ENCODE assay signal across 9 mouse cellular contexts in genomic region chr2:168767582-168767981, GRCm38 (mm10). TPM values are rescaled to one million over a fixed set of nuclear protein-coding genes. Genes with fewer than 3 reads are reported as not detected.
DNase-seq lines count a peak whose midpoint lies in the region; ATAC-seq and TF ChIP-seq lines count a peak whose summit lies in the region.
"Had no signal": no experiment of that assay in that cellular context is flagged by ENCODE, and none has a peak within 500 bp of the region (broad histone marks: within the 10 kb centered on the region; RNA-seq: fewer than 3 reads in every experiment).

Sall4 (minus strand) TSS chr2:168767943.

- peaks cover 71% of the 10 kb centered on the region for H3K27me3 ChIP-seq in lung, embryonic 16.5 days (ENCODE audit: control insufficient read depth, insufficient read depth, low read depth, low read length)
- H3K27me3 ChIP-seq in forebrain, embryonic 15.5 days = peaks cover 60% of the 10 kb centered on the region
- H3K27me3 ChIP-seq in limb, embryonic 15.5 days = peaks cover 82% of the 10 kb centered on the region
- H3K27me3 ChIP-seq in stomach, embryonic 16.5 days (ENCODE audit: control insufficient read depth, insufficient read depth, low read length) = peaks cover 48% of the 10 kb centered on the region

- peak within 1 kb of the TSS; percentile 42 for H3K4me3 ChIP-seq in lung, embryonic 16.5 days (ENCODE audit: low read length)
- no peak within 1 kb of the TSS for H3K4me3 ChIP-seq in lung, adult 2 months (replicated peaks; ENCODE audit: extremely low read depth, low read depth, low read length)
- H3K4me3 ChIP-seq in forebrain, embryonic 15.5 days = peak within 1 kb of the TSS; percentile 48
- H3K4me3 ChIP-seq in limb, embryonic 15.5 days = peak within 1 kb of the TSS; percentile 46
- H3K4me3 ChIP-seq in stomach, embryonic 16.5 days (replicated peaks; ENCODE audit: low read length) = peak within 1 kb of the TSS; percentile 57

- DNase-seq in lung, adult 2 months = no peak
- DNase-seq in gastrocnemius, postnatal 36 days = no peak
- DNase-seq: thymus, postnatal 14 days had no signal

- H3K9me3 ChIP-seq in lung, embryonic 16.5 days (ENCODE audit: control insufficient read depth, low read length) = no peaks in the 10 kb centered on the region
- no peaks in the 10 kb centered on the region for H3K9me3 ChIP-seq in forebrain, embryonic 15.5 days
- no peaks in the 10 kb centered on the region for H3K9me3 ChIP-seq in limb, embryonic 15.5 days
- H3K9me3 ChIP-seq in stomach, embryonic 16.5 days (replicated peaks; ENCODE audit: control insufficient read depth, low read length) = no peaks in the 10 kb centered on the region

- peaks cover 8% of the 10 kb centered on the region; the same call in 1 of the 2 replicates for H3K4me1 ChIP-seq in lung, embryonic 16.5 days (replicated peaks; ENCODE audit: control insufficient read depth, insufficient read depth, low read length)
- no peaks in the 10 kb centered on the region for H3K4me1 ChIP-seq in lung, adult 2 months (ENCODE audit: control insufficient read depth, insufficient read depth, low read length)
- peaks cover 41% of the 10 kb centered on the region for H3K4me1 ChIP-seq in forebrain, embryonic 15.5 days
- peaks cover 25% of the 10 kb centered on the region for H3K4me1 ChIP-seq in limb, embryonic 15.5 days
- H3K4me1 ChIP-seq in stomach, embryonic 16.5 days (ENCODE audit: control insufficient read depth, insufficient read depth, low read length) = peaks cover 18% of the 10 kb centered on the region

- intact Hi-C loops in gastrocnemius, postnatal 36 days (cut with DNase I) = loop anchor here (5.0 kb wide), 2 partner anchors 100 to 115 kb away; no protein-coding TSS in a partner anchor

- H3K27ac ChIP-seq in lung, embryonic 16.5 days (ENCODE audit: low read length) = no peak within 1 kb of the TSS
- no peak within 1 kb of the TSS for H3K27ac ChIP-seq in forebrain, embryonic 15.5 days (replicated peaks)
- H3K27ac ChIP-seq in limb, embryonic 15.5 days = no peak within 1 kb of the TSS
- H3K27ac ChIP-seq in stomach, embryonic 16.5 days (ENCODE audit: low read length) = no peak within 1 kb of the TSS

- H3K36me3 ChIP-seq in lung, embryonic 16.5 days (ENCODE audit: control insufficient read depth, insufficient read depth, low read length) = no peaks in the 10 kb centered on the region
- no peaks in the 10 kb centered on the region for H3K36me3 ChIP-seq in forebrain, embryonic 15.5 days
- no peaks in the 10 kb centered on the region for H3K36me3 ChIP-seq in limb, embryonic 15.5 days
- no peaks in the 10 kb centered on the region for H3K36me3 ChIP-seq in stomach, embryonic 16.5 days (ENCODE audit: control insufficient read depth, insufficient read depth, low read length)

- WGBS in lung, embryonic 16.5 days = 10% methylated on average over 10 of the region's 10 CpGs
- WGBS in lung, adult 2 months = 13% methylated on average over 10 of the region's 10 CpGs
- WGBS in forebrain, embryonic 15.5 days = 14% methylated on average over 10 of the region's 10 CpGs
- WGBS in limb, embryonic 15.5 days = 13% methylated on average over 10 of the region's 10 CpGs
- 19% methylated on average over 10 of the region's 10 CpGs for WGBS in stomach, embryonic 16.5 days

- H3K4me2 ChIP-seq in lung, embryonic 16.5 days (ENCODE audit: low read depth, low read length) = peak within 1 kb of the TSS; percentile 62
- peak within 1 kb of the TSS; percentile 80 for H3K4me2 ChIP-seq in forebrain, embryonic 15.5 days (replicated peaks)
- H3K4me2 ChIP-seq in limb, embryonic 15.5 days = peak within 1 kb of the TSS; percentile 86
- peak within 1 kb of the TSS; percentile 96 for H3K4me2 ChIP-seq in stomach, embryonic 16.5 days (ENCODE audit: low read depth, low read length)

- no peak for TF ChIP-seq POLR2A in lung, adult 2 months (IDR thresholded peaks at IDR 0.05; ENCODE audit: borderline replicate concordance, extremely low read depth, low read depth, low read length)

- no peak for ATAC-seq in lung, embryonic 16.5 days (ENCODE audit: low read depth)
- no peak for ATAC-seq in forebrain, embryonic 15.5 days (replicated peaks)
- ATAC-seq in limb, embryonic 15.5 days (ENCODE audit: insufficient number of reproducible peaks, low FRiP score, low TSS enrichment, low read depth) = no peak
- ATAC-seq in stomach, embryonic 16.5 days (ENCODE audit: insufficient read depth, low FRiP score) = no peak
- ATAC-seq in inflammation-experienced regulatory T-cells, adult 6 months = no peak

- no peak for TF ChIP-seq CTCF in lung, adult 2 months (IDR thresholded peaks at IDR 0.05; ENCODE audit: insufficient read depth, low read length)

- H3K9ac ChIP-seq in lung, embryonic 16.5 days (ENCODE audit: low read length) = no peak within 1 kb of the TSS
- H3K9ac ChIP-seq in forebrain, embryonic 15.5 days (replicated peaks) = peak within 1 kb of the TSS; percentile 39
- H3K9ac ChIP-seq in limb, embryonic 15.5 days = no peak within 1 kb of the TSS
- H3K9ac ChIP-seq in stomach, embryonic 16.5 days (ENCODE audit: low read length) = peak within 1 kb of the TSS; percentile 68; the same call in 1 of the 2 replicates

RNA-seq across cellular contexts. Expression of gene Sall4, which starts in this region (rescaled TPM):
- 0.41 TPM in 1 of 2 replicates, not detected in the other for polyA plus RNA-seq in lung, embryonic 16.5 days (2015; fragmentation: Nextera tagmentation; extraction: Ambion mirVana)
- polyA plus RNA-seq in lung, adult 2 months (2012; rRNA removed) = not detected in 2 replicates
- polyA plus RNA-seq in forebrain, embryonic 15.5 days (2015; fragmentation: Nextera tagmentation; extraction: Ambion mirVana) = 0.47 and 0.88 TPM in 2 replicates
- 0.38 and 0.45 TPM in 2 replicates for polyA plus RNA-seq in limb, embryonic 15.5 days (2015; fragmentation: Nextera tagmentation; extraction: Ambion mirVana)
- polyA plus RNA-seq in stomach, embryonic 16.5 days (2015; fragmentation: Nextera tagmentation; extraction: Ambion mirVana) = 0.52 and 0.76 TPM in 2 replicates
- under 1 TPM in 1 of 3 experiments, not detected in 2; 0.13 TPM for polyA plus RNA-seq in inflammation-experienced regulatory T-cells, adult 6 months (2017; shearing (Covaris generic))
- 1 to 10 TPM; 1.7 to 2.1 TPM for total RNA-seq in gastrocnemius, postnatal 36 days (2021)
- total RNA-seq: neutrophil, adult 5-6 weeks had no signal

Comparison
In these comparisons a context has a peak if more than half of its experiments do, and no peak if none do; other contexts are left out.
1. H3K9ac ChIP-seq: peak in forebrain, embryonic 15.5 days (single experiment) and stomach, embryonic 16.5 days (single experiment); none in lung, embryonic 16.5 days (single experiment) and limb, embryonic 15.5 days (single experiment).
2. Peak in every context shown above with its lines, with median percentiles within 50 percentile points of each other: H3K4me2 ChIP-seq.